Mouse (Mus musculus) ovary, postnatal 14 days (tissue): ENCODE measurements around the gene Gm7324.
"Not testable (repeated sequence)": the region's sequence is repeated elsewhere in the genome, so short reads cannot be mapped to it uniquely, and the experiment has no call there.

Experiments
- DNase-seq: peaks from one replicate; pipeline ENCODE4 v3.0.0; 2022; ENCODE audit warnings: low spot score

Gene Gm7324

DNA sequence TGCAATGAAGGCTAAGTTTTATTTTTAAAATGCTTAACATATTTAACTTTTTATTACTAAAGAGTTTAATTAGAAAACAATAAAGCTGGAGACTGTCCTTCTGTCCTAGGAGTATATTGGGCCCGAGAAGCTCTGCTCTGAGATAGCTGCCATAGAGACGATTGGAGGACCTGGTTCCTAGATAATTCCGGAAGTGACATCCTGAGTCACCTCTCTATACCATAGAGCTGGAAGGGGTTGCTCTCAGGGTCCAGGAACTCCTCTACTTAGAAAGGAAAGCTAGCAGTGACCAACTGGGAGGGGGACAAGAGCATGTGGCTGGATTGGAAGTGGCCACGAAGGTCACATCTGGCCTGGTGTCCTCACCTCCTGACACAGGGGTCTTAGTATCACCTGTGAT, at the start of gene Gm7324:
Gene Gm7324 (plus strand): TSS at position 208 of the 400 bp plus-strand sequence.
- DNase-seq: not testable (repeated sequence)

DNA sequence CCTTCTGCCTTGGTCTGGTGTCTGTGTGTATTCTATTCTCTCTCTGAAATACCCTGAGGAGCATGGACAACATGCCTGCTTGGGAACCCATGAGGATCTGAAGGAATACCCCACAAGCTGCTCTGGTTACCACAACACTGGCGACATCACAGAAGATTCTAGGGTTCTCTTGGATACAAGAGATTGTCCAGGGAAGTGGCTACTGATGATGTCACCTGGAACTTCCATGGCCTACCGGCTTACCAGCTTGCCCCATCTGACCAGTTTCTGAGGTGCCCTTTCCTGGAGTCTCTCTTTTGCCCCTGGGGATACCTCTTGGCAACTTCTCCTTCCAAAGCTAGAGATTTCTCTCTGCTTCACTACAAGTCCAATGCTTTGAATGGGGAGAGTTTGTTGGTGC, 20.5 kb upstream of the Gm7324 start, which contains the start of gene Gm8165:
Gene Gm8165 (minus strand): TSS at position 101 of the 400 bp plus-strand sequence.
- DNase-seq: not testable (repeated sequence)

DNA sequence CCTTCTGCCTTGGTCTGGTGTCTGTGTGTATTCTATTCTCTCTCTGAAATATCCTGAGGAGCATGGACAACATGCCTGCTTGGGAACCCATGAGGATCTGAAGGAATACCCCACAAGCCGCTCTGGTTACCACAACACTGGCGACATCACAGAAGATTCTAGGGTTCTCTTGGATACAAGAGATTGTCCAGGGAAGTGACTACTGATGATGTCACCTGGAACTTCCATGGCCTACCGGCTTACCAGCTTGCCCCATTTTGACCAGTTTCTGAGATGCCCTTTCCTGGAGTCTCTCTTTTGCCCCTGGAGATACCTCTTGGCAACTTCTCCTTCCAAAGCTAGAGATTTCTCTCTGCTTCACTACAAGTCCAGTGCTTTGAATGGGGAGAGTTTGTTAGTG, 29.8 kb downstream of the Gm7324 start, which contains the start of gene Gm16506:
Gene Gm16506 (minus strand): TSS at position 101 of the 400 bp plus-strand sequence.
- DNase-seq: not testable (repeated sequence)

DNA sequence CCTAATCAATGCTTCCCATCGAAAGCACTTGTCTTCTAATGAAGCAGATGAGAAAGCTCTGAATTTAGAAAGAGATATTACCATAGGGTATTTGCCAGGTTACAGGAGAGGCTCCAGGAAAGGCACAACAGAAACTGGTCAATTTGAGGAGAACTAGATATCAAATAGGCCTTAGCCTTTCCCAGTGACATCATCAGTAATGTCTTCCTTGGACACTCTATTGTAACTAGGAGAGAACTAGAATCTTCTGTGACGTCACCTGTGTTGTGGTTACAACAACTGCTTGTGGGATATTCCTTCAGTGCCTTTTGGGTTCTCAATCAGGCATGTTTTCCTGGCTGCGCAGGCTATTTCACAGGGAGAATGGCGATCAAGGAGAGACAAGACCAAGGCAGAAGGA, 49.9 kb downstream of the Gm7324 start, which contains the start of gene Gm6526:
Gene Gm6526 (plus strand): TSS at position 301 of the 400 bp plus-strand sequence.
- not testable (repeated sequence) for DNase-seq
